7 mouse cellular contexts compared by ENCODE assay signal in genomic region chr13:21260289-21260688, GRCm38 (mm10). TPM values are rescaled to one million over a fixed set of nuclear protein-coding genes. Genes with fewer than 3 reads are reported as not detected.
DNase-seq lines count a peak whose midpoint lies in the region; ATAC-seq and TF ChIP-seq lines count a peak whose summit lies in the region.

No protein-coding gene starts in this region.

- H3K4me3 ChIP-seq in lung, embryonic 14.5 days (ENCODE audit: low read depth, low read length) = peak overlapping the region; percentile 42
- no peak overlapping the region for H3K4me3 ChIP-seq in lung, adult 2 months (replicated peaks; ENCODE audit: extremely low read depth, low read depth, low read length)
- peak overlapping the region; percentile 43 for H3K4me3 ChIP-seq in forebrain, embryonic 11.5 days (ENCODE audit: low read depth, low read length)
- H3K4me3 ChIP-seq in limb, embryonic 11.5 days (ENCODE audit: low read depth, low read length) = peak overlapping the region; percentile 42
- peak overlapping the region; percentile 53 for H3K4me3 ChIP-seq in neural tube, embryonic 15.5 days (replicated peaks)

- no peak overlapping the region for H3K27ac ChIP-seq in lung, embryonic 14.5 days (ENCODE audit: low read depth)
- no peak overlapping the region for H3K27ac ChIP-seq in forebrain, embryonic 11.5 days (ENCODE audit: low read depth, low read length)
- H3K27ac ChIP-seq in limb, embryonic 11.5 days (replicated peaks; ENCODE audit: low read depth, low read length) = no peak overlapping the region
- no peak overlapping the region for H3K27ac ChIP-seq in neural tube, embryonic 15.5 days (replicated peaks)

- TF ChIP-seq POLR2A in lung, adult 2 months (IDR thresholded peaks at IDR 0.05; ENCODE audit: borderline replicate concordance, extremely low read depth, low read depth, low read length) = no peak

- DNase-seq in lung, embryonic 14.5 days = no peak
- no peak for DNase-seq in lung, adult 2 months
- DNase-seq in forebrain, embryonic 11.5 days (ENCODE audit: low spot score) = no peak
- no peak for DNase-seq in limb, embryonic 11.5 days (ENCODE audit: low spot score)
- no peak for DNase-seq in spleen, postnatal 10 days (ENCODE audit: low spot score in 2 of 2)
- no peak for DNase-seq in embryo, embryonic 9.5 days (ENCODE audit: extremely low spot score)

- WGBS in lung, embryonic 14.5 days = 18% methylated on average over 5 of the region's 5 CpGs
- WGBS in lung, adult 2 months = 35% methylated on average over 5 of the region's 5 CpGs
- WGBS in forebrain, embryonic 11.5 days = 10% methylated on average over 5 of the region's 5 CpGs
- 17% methylated on average over 5 of the region's 5 CpGs for WGBS in limb, embryonic 11.5 days
- WGBS in neural tube, embryonic 15.5 days = 17% methylated on average over 5 of the region's 5 CpGs

- 0 out of 2 replicates have a peak, but pooled peaks have one; percentile 12 for ATAC-seq in lung, embryonic 14.5 days (ENCODE audit: insufficient read depth)
- peak; percentile 24; the same call in 1 of the 2 replicates for ATAC-seq in forebrain, embryonic 11.5 days (replicated peaks; ENCODE audit: low FRiP score)
- ATAC-seq in limb, embryonic 11.5 days (ENCODE audit: insufficient number of reproducible peaks, low FRiP score, low TSS enrichment, low read depth) = 0 out of 2 replicates have a peak, but pooled peaks have one; percentile 8
- ATAC-seq in neural tube, embryonic 15.5 days (ENCODE audit: low FRiP score) = peak; percentile 21; the same call in 1 of the 2 replicates

- H3K9ac ChIP-seq in lung, embryonic 14.5 days = peak overlapping the region; percentile 40; the same call in 1 of the 2 replicates
- H3K9ac ChIP-seq in forebrain, embryonic 11.5 days (ENCODE audit: low read length) = peak overlapping the region; percentile 72; the same call in 1 of the 2 replicates
- no peak overlapping the region for H3K9ac ChIP-seq in limb, embryonic 11.5 days (ENCODE audit: low read length)
- H3K9ac ChIP-seq in neural tube, embryonic 15.5 days (replicated peaks) = peak overlapping the region; percentile 42

- peak overlapping the region; percentile 70 for H3K4me2 ChIP-seq in lung, embryonic 14.5 days
- H3K4me2 ChIP-seq in forebrain, embryonic 11.5 days (ENCODE audit: low read depth, low read length, severe bottlenecking) = peak overlapping the region; percentile 50
- peak overlapping the region; percentile 60 for H3K4me2 ChIP-seq in limb, embryonic 11.5 days (ENCODE audit: low read depth, severe bottlenecking)
- H3K4me2 ChIP-seq in neural tube, embryonic 15.5 days = peak overlapping the region; percentile 70

- H3K9me3 ChIP-seq in lung, embryonic 14.5 days (ENCODE audit: low read depth, low read length) = no peaks in the 10 kb centered on the region
- no peaks in the 10 kb centered on the region for H3K9me3 ChIP-seq in forebrain, embryonic 11.5 days (ENCODE audit: control insufficient read depth, low read length)
- H3K9me3 ChIP-seq in limb, embryonic 11.5 days (ENCODE audit: control insufficient read depth, low read length) = no peaks in the 10 kb centered on the region
- H3K9me3 ChIP-seq in neural tube, embryonic 15.5 days (replicated peaks) = no peaks in the 10 kb centered on the region

- no peaks in the 10 kb centered on the region; the same call in 1 of the 2 replicates for H3K27me3 ChIP-seq in lung, embryonic 14.5 days (ENCODE audit: insufficient read depth, low read length)
- H3K27me3 ChIP-seq in forebrain, embryonic 11.5 days (ENCODE audit: control insufficient read depth, insufficient read depth, low read length) = peaks cover 2% of the 10 kb centered on the region; the same call in 1 of the 2 replicates
- H3K27me3 ChIP-seq in limb, embryonic 11.5 days (ENCODE audit: control insufficient read depth, insufficient read depth, low read length) = no peaks in the 10 kb centered on the region
- peaks cover 24% of the 10 kb centered on the region for H3K27me3 ChIP-seq in neural tube, embryonic 15.5 days (replicated peaks)

- no peaks in the 10 kb centered on the region for H3K4me1 ChIP-seq in lung, embryonic 14.5 days (ENCODE audit: insufficient read depth)
- H3K4me1 ChIP-seq in lung, adult 2 months (ENCODE audit: control insufficient read depth, insufficient read depth, low read length) = no peaks in the 10 kb centered on the region; the same call in 1 of the 2 replicates
- 0 out of 2 replicates have a peak, but pooled peaks cover 2% of the 10 kb centered on the region for H3K4me1 ChIP-seq in forebrain, embryonic 11.5 days (replicated peaks; ENCODE audit: control insufficient read depth, insufficient read depth, low read length)
- no peaks in the 10 kb centered on the region for H3K4me1 ChIP-seq in limb, embryonic 11.5 days (ENCODE audit: control insufficient read depth, insufficient read depth, low read length)
- H3K4me1 ChIP-seq in neural tube, embryonic 15.5 days = peaks cover 23% of the 10 kb centered on the region

- H3K36me3 ChIP-seq in lung, embryonic 14.5 days (ENCODE audit: insufficient read depth) = no peaks in the 10 kb centered on the region
- H3K36me3 ChIP-seq in forebrain, embryonic 11.5 days (ENCODE audit: control insufficient read depth, insufficient read depth, low read length) = no peaks in the 10 kb centered on the region
- H3K36me3 ChIP-seq in limb, embryonic 11.5 days (ENCODE audit: control insufficient read depth, insufficient read depth, low read length) = no peaks in the 10 kb centered on the region
- no peaks in the 10 kb centered on the region for H3K36me3 ChIP-seq in neural tube, embryonic 15.5 days

- no peak for TF ChIP-seq CTCF in lung, embryonic 14.5 days (IDR thresholded peaks at IDR 0.05; ENCODE audit: low read depth)
- TF ChIP-seq CTCF in lung, adult 2 months (IDR thresholded peaks at IDR 0.05; ENCODE audit: insufficient read depth, low read length) = no peak

RNA-seq across cellular contexts. Expression of gene Gpx5, which starts 32.2 kb away (rescaled TPM):
- polyA plus RNA-seq in lung, embryonic 14.5 days (2014; fragmentation: Nextera tagmentation; extraction: Ambion mirVana) = not detected in 2 replicates
- not detected in 2 replicates for polyA plus RNA-seq in lung, adult 2 months (2012; rRNA removed)
- not detected in 2 replicates for polyA plus RNA-seq in forebrain, embryonic 11.5 days (2014; fragmentation: Nextera tagmentation; extraction: Ambion mirVana)
- not detected in 2 replicates for polyA plus RNA-seq in limb, embryonic 11.5 days (2014; fragmentation: Nextera tagmentation; extraction: Ambion mirVana)
- polyA plus RNA-seq in neural tube, embryonic 15.5 days (2015; fragmentation: Nextera tagmentation; extraction: Ambion mirVana) = not detected in 2 replicates

RNA-seq across cellular contexts. Expression of gene Gpx6, which starts 51.6 kb away (rescaled TPM):
- not detected in 2 replicates for polyA plus RNA-seq in lung, embryonic 14.5 days (2014; fragmentation: Nextera tagmentation; extraction: Ambion mirVana)
- not detected in 2 replicates for polyA plus RNA-seq in lung, adult 2 months (2012; rRNA removed)
- polyA plus RNA-seq in forebrain, embryonic 11.5 days (2014; fragmentation: Nextera tagmentation; extraction: Ambion mirVana) = not detected in 2 replicates
- 0.51 and 0.88 TPM in 2 replicates for polyA plus RNA-seq in limb, embryonic 11.5 days (2014; fragmentation: Nextera tagmentation; extraction: Ambion mirVana)
- 0.24 and 0.27 TPM in 2 replicates for polyA plus RNA-seq in neural tube, embryonic 15.5 days (2015; fragmentation: Nextera tagmentation; extraction: Ambion mirVana)
